Mouse (Mus musculus): ENCODE measurements around the gene Galntl5. TPM values are rescaled to one million over a fixed set of nuclear protein-coding genes. Genes with fewer than 3 reads are reported as not detected.

The Galntl5 gene
- polyA plus RNA-seq, 1 experiment from 2014 or later, result not detected

GRCm38 (mm10) chr5:25254491-25254890 is 73.2 kb downstream of the Galntl5 start:
- no peak overlapping the region for H3K4me2 ChIP-seq
- no peak overlapping the region for H3K4me3 ChIP-seq
- H3K4me1 ChIP-seq (replicated peaks), result no peaks in the 10 kb centered on the region
- no peak overlapping the region for H3K9ac ChIP-seq
- H3K9me3 ChIP-seq, result no peaks in the 10 kb centered on the region
- peaks cover 81% of the 10 kb centered on the region for H3K36me3 ChIP-seq
- no peak overlapping the region for H3K27ac ChIP-seq (replicated peaks)
- WGBS, result 98% methylated on average over 4 of the region's 4 CpGs
- no peaks in the 10 kb centered on the region for H3K27me3 ChIP-seq
- no peak for ATAC-seq (ENCODE audit: low FRiP score, low read depth)

- Histone ChIP-seq H3K36me3 (peaks cover 76% of the 10 kb centered on the region), H3K4me1 (replicated peaks) (no peaks in the 10 kb centered on the region), H3K4me2 (no peak overlapping the region), H3K27ac (replicated peaks) (no peak overlapping the region), H3K4me3 (no peak overlapping the region), H3K27me3 (no peaks in the 10 kb centered on the region), H3K9me3 (no peaks in the 10 kb centered on the region), H3K9ac (no peak overlapping the region)
- ATAC-seq (ENCODE audit: low FRiP score, low read depth), result no peak
- 86% methylated on average over 2 of the region's 2 CpGs for WGBS
Measured at GRCm38 (mm10) chr5:25256686-25257085, 75.4 kb downstream of the Galntl5 start.

- Histone ChIP-seq H3K27ac (replicated peaks) (no peak overlapping the region), H3K4me1 (replicated peaks) (no peaks in the 10 kb centered on the region), H3K9ac (no peak overlapping the region), H3K4me2 (no peak overlapping the region), H3K4me3 (no peak overlapping the region), H3K27me3 (no peaks in the 10 kb centered on the region), H3K36me3 (peaks cover 85% of the 10 kb centered on the region), H3K9me3 (no peaks in the 10 kb centered on the region)
- ATAC-seq (ENCODE audit: low FRiP score, low read depth), result no peak
- WGBS, result 88% methylated on average over 6 of the region's 6 CpGs
Measured at GRCm38 (mm10) chr5:25261452-25261851, 80.2 kb downstream of the Galntl5 start.

GRCm38 (mm10) chr5:25262266-25262665 is 81.0 kb downstream of the Galntl5 start:
- Histone ChIP-seq H3K27me3 (no peaks in the 10 kb centered on the region), H3K27ac (replicated peaks) (no peak overlapping the region), H3K4me3 (no peak overlapping the region), H3K36me3 (peaks cover 85% of the 10 kb centered on the region), H3K9ac (no peak overlapping the region), H3K9me3 (no peaks in the 10 kb centered on the region), H3K4me1 (replicated peaks) (no peaks in the 10 kb centered on the region), H3K4me2 (no peak overlapping the region)
- no peak for ATAC-seq (ENCODE audit: low FRiP score, low read depth)
- 91% methylated on average over 7 of the region's 7 CpGs for WGBS

- no peaks in the 10 kb centered on the region for H3K27me3 ChIP-seq
- no peak overlapping the region for H3K4me2 ChIP-seq
- H3K4me3 ChIP-seq, result no peak overlapping the region
- no peak overlapping the region for H3K27ac ChIP-seq (replicated peaks)
- no peaks in the 10 kb centered on the region for H3K4me1 ChIP-seq (replicated peaks)
- 96% methylated on average over 4 of the region's 4 CpGs for WGBS
- no peaks in the 10 kb centered on the region for H3K9me3 ChIP-seq
- peaks cover 70% of the 10 kb centered on the region for H3K36me3 ChIP-seq
- no peak overlapping the region for H3K9ac ChIP-seq
- no peak for ATAC-seq (ENCODE audit: low FRiP score, low read depth)
Measured at GRCm38 (mm10) chr5:25268258-25268888, 87.1 kb downstream of the Galntl5 start.

Small RNA genes lying within 50 kb of the gene (microRNA-seq; reads per million reads assigned to microRNA genes)
- gene Gm26051, result not detected

Other genes starting within 250 kb of the Galntl5 start
- gene Prkag2, start 80.8 kb upstream of the Galntl5 start, polyA plus RNA-seq (2015; fragmentation: Nextera tagmentation; extraction: Ambion mirVana), result 93.2 and 94.7 TPM in 2 replicates
- gene Galnt11, start 40.4 kb downstream of the Galntl5 start, polyA plus RNA-seq (2015; fragmentation: Nextera tagmentation; extraction: Ambion mirVana), result 52.6 and 54.0 TPM in 2 replicates
- not detected in 2 replicates for gene E130116L18Rik, start 41.7 kb downstream of the Galntl5 start, polyA plus RNA-seq (2015; fragmentation: Nextera tagmentation; extraction: Ambion mirVana)

Data from hindbrain, embryonic 15.5 days (tissue).